Mouse (Mus musculus) ES-Bruce4 (cell line): ENCODE data around the gene Zbtb20.

Experiments used
- CTCF ChIP-seq: IDR thresholded peaks from one replicate; pipeline ENCODE4 v1.8.1; 2011; ENCODE audit warnings: low read depth, low read length
- EP300 ChIP-seq: IDR thresholded peaks from 2 replicates; pipeline ENCODE4 v1.6.1; 2011; ENCODE audit warnings: low read depth, low read length; ENCODE audit not compliant: insufficient read depth
- POLR2A ChIP-seq: IDR thresholded peaks from one replicate; pipeline ENCODE4 v1.8.1; 2011; ENCODE audit warnings: low read length; ENCODE audit not compliant: insufficient read depth

DNA sequence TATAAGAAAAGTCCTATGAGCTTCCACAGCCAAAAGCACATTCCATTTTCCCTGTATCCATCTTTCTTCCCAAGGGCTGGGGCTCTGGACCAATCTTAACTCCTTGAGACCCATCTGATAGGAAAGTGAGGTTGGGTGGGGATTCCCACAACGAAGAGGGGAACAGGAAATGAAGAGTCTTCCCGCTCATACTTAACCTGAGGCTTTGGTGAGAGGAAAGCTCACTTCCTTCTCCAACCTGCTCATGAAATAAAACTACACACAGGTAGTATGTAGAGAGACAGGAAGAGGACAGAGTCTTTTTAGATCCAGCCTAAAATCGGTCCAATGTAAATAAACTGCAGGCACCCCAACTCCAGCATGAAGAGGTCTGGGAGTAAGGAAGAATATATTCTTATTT, 771.3 kb downstream of the Zbtb20 start:
- TF ChIP-seq CTCF (no peak), POLR2A (no peak), EP300 (no peak)
